Mouse (Mus musculus): Measurements from ENCODE around the gene Ikbke.
"Not testable (repeated sequence)": the region's sequence is repeated elsewhere in the genome, so short reads cannot be mapped to it uniquely, and the experiment has no call there.

Gene Ikbke

DNA sequence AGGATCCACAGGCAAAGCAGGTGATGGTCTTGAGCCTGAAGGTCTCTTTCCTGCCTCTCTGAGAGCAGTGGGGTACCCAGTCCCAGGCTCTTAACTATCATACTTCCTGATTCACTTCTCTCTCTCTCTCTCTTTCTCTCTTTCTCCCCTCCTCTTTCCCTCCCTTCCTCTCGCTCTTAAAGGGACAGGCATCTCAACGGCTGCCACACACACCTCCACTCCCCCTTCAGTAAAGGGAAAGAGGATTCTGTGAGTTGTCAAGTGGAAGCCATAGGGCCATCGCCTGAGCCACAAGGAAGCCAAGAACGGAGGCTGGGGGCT is at the start of gene Ikbke:
TSS of gene Ikbke (minus strand) at position 151 of the 321 bp plus-strand sequence.
- DNase-seq (ENCODE audit: low spot score in 2 of 2) = no peak

DNA sequence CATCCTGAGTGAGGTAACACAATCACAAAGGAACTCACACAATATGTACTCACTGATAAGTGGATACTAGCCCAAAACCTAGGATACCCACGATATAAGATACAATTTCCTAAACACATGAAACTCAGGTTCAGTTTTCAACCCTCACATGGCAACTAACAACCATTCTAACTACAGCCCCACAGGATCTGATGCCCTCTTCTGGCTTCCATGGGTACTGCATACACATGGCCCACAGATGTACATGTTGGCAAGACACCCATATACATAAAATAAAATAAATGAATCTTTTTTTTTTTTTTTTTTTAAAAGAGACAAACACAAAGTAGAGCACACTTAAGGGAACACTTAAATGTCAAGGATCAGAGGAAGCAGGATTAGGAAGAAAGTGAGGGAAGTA is 49.7 kb upstream of the Ikbke start:
- not testable (repeated sequence) for DNase-seq (ENCODE audit: low spot score in 2 of 2)

DNA sequence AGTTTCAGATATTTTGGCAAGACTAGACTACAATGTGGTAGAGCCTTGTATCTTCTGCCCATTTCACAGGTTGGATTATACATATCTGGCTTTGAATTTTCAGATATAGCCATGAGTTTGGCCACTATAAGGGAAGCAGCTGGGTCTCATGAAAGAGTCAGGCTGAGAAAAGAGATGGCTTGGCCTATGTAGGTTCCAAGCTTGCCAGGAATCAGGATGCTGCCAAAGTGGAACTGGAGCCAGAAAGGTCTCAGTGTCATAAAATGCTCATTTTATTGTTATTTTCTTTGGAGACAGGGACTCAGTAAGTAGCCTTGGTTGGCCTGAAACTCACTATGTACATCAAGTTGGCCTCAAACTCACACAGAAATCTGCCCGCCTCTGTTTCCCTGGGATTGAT is 47.8 kb upstream of the Ikbke start:
- no peak for DNase-seq (ENCODE audit: low spot score in 2 of 2)

DNA sequence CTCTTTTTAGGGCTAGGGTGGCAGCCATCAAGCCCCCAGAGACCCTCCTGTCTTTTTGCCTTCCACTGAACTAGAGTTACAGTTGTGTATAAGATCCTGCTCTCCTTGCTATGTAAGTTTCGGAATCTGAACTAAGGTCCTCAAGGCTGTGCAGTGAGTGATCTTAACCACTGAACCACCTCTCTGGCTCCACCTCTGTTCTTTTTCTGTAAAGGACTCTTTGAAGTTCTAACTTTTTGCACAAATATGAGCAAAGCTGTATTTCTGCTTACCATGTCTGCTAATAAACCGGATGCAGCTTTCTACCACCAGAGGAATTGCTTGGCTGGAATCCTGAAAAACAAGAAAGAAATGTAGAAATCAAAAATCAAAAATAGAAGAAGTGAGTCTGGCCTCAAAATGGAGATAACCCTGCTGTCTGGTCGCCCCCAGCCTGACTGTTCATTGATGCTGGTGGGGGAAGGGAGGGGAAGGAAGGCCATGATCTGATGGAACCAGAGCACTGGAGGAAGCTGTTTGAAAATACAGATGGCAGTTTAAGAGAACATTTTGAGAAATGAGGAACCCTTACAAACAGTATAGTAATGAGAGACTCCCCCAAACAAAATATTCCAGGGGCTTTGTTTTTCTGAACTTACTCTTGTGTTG is 45.5 kb upstream of the Ikbke start:
- DNase-seq (ENCODE audit: low spot score in 2 of 2) = no peak

DNA sequence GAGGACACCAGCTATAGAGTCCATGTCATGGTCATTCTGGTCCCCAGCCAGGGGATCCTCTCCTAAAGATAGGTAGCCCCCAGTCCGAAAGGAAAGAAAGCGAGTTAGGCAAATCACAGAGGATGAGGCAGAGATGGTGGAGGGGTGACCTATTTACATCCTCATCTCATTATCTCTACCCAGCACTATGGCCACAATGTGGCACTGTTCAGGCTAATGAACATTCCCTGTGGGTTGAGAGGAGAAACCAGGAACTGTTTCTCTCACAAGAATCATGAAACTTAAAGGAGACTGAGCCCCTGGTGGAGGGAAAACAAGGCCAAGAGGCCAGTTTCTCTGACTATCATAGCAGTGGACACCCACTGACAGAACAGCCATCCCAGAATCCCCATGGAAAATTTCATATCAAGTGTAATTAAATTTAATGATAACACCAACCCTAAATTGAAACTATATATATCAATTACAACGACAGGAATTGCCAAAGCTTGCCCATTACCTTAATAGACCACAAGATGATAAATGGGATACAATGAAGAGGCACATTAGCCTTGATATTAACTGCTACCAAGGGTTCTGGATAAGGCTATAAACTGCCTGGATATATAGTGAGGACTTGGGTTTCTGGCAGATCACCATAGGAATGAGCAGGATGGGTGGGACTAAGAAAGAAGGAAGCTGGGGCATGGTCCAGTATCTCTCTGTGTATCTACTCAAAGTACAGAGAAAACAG is 40.4 kb upstream of the Ikbke start:
- no peak for DNase-seq (ENCODE audit: low spot score in 2 of 2)

DNA sequence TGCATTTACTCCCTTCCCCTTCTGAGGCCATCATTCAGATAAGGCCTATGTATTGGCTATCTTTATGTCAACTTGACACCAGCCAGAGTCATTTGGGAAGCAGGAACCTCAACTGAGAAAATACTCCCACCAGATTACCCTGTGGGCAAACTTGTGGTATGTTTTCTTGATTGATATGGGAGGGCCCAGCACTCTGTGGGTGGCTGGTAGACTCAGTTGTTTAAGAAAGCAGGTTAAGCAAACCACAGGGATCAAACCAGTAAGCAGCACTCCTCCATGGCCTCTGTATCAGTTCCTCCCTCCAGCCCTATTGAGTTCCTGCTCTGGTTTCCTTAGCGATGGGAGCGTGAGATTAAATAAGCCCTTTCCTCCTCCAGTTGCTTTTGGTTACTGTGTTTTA is 39.0 kb upstream of the Ikbke start:
- no peak for DNase-seq (ENCODE audit: low spot score in 2 of 2)

DNA sequence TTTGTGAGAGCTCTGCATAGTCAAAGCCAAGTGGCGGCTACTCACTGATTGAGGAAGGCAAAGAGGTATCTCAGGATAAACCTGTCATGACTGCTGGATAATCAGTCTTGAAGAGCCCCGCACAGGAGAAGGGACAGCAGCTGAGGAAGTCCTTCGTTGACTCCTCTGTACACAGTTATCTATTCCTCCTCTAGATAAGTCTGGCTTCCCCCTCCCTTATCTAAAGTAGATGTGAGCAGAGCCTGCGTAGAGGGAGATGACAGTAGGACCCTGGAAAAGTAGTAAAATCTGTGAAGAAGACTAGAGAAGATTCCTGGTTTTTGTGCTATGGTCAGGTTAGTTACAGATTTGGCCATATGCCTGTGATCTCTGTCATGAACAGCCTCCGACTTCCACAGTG is 38.2 kb upstream of the Ikbke start:
- DNase-seq (ENCODE audit: low spot score in 2 of 2) = no peak

DNA sequence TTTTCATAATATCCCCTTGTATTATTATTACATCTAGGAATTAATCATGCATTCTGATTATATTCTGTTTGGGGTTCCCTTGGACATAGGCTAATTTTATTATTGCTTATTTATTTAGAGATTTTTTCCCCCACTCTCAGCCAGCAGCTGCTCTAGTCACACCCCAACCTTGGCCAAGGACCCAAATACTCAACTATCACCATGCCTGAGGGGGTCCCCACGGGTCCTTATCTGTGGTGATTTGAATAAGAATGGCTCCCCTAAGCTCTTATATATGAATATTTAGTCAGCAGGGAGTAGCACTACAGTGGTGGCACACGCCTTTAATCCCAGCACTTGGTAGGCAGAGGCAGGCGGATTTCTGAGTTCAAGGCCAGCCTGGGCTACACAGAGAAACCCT is 31.9 kb upstream of the Ikbke start:
- no peak for DNase-seq (ENCODE audit: low spot score in 2 of 2)

DNA sequence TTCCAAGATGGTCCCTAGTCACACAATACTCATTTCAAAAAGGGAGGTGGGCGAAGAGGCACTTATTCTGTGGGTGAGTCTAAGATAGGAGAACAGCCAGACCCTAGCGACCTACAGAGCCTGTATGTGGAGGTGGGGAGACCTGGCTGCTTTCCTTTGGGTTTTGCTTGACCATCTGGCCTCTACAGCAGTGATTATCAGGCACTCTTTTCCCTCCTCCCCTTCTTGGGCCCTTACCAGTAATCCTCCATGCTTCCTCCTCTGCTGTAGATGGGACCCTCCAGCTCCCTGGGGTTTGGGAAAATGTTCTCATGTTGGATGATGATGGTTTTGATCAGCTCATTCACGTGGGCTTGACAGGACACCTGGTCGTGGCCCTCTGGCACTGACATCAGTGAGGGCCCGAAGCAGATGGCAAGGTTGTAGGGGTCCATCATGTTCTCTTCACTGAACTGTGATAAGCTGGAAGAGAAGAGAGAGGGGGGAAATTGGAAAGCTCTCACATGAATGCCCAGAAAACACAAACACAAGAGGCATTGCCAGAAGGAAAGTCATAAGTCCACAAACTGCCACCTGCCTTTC is 30.9 kb upstream of the Ikbke start:
- DNase-seq (ENCODE audit: low spot score in 2 of 2) = no peak

DNA sequence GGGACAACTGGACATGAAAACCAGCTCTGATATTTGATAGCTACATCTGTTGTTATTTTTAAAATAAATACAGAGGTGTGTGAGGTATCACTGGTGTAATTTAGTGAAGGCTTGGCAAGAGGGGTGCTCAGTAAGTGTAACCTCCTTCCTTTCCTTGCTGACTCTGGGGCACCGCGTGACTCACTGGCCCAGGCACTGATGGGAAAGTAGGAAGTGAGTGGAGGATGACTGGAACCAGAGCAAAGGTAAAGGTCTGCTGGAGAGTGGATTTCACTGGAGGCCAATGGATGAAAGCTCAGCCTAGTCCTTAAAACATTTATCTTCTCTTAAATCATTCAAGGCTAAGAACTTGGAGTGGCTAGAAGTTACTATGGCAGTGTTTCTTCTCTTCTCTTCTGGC is 21.3 kb upstream of the Ikbke start:
- no peak for DNase-seq (ENCODE audit: low spot score in 2 of 2)

DNA sequence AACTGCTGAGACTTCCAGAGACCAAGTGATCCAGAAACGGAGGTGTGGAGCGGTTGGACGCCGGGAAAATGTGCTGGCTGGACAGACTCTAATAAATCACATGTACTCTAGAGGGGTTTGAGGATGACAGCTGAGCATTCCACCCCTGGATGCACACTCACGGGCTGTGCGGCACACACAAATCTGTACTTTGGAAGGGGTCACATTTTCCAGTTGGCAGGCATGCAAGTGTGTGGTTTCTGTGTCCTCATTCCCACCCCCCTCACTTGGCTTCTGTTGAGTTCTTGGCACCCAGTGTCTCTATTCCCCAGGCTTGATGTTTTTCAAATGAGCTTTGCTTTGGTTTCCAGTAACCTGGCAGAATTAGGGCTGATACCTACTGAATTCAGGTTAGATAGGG is 20.4 kb upstream of the Ikbke start:
- DNase-seq (ENCODE audit: low spot score in 2 of 2) = no peak

DNA sequence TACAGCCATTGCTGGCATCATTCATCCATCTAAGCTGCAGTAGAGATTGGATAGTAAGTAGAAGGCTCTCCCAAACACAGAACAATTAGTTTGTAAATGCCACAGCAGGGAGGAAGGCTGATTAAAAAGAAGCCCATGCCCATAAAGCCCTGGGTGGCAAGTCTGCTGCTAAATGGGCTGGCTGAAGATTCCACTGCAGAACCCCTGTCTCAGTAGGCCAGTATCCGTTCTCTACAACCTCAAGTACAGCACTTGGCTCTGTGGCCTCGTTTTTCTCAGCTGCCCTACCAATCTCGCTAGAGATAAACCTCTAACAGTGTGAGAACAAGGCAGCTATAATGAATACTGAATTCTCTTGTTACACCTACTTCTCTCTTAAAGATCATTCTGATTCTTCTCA is 19.8 kb upstream of the Ikbke start:
- DNase-seq (ENCODE audit: low spot score in 2 of 2) = no peak

DNA sequence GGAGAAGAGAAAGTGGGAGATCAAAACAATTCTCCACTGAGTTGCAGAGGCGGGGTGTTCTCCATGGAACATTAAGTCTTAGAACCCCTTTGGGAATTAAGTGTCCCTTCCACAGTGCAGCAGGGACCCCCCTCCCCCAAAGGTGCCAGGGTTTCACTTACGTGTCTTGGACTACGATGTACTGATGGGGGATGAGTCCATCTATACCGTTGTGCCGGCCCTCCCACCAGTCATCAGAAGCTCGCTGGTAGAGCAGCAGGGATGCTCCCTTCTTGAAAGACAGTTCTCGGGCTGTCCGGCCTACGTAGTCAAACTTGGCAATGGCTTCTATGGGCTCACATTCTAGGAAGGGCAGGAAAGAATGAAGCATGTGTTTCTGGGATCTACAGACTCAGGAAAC is 18.8 kb upstream of the Ikbke start:
- DNase-seq (ENCODE audit: low spot score in 2 of 2) = no peak

DNA sequence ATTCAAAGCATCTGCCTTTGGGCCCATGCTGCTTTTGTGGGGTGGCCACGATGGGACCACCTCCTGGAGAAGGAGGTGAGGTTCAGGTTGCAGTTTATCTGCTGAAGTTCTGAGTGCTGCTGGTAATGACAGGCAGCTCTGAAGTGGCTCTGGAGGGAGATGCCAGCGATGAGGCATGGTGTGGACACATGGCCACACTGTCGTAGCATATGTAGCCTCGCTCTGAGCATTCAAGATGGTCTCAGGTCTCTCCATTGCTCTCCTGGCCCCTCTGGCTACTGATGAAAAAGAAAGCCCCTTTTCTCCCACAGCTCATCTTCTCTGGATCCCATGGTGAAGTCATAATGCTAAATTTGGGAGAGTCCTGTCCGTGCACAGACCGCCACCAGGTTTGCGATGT is 17.3 kb upstream of the Ikbke start:
- DNase-seq (ENCODE audit: low spot score in 2 of 2) = no peak

DNA sequence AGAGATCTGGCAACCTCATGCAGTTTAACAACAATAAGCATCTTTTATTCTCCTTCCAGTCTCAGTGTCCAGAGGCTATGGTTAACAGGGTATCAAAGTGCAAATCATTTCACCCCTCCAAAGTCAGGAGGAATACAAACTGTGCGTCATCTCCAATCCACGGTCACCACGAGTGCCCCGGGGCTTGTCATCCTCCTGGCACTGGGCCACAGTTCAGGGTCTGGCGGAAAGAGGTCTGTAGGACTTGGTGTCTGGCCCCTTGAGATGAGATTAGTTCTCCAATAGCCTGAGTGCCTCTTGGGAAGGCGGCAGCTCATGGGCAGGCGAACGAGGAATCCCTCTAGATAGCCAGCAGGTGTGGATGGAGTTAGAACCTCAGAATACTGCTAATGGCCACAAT is 15.8 kb upstream of the Ikbke start:
- DNase-seq (ENCODE audit: low spot score in 2 of 2) = no peak

DNA sequence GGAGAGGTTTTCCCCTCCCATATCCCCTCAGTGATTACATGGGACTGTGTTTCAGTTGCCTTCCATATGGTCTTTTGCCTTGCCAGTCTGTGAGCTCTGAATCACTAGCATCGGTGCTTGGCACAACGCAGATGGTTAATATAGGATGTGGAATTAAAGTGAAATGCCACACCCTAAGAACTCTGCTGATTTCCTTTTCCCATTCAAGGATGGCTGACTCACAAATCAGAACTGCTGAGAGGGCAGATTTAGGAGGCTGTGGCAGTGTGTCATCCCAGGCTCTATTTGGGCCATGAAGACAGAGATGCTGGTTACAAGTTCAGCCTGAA is 14.5 kb upstream of the Ikbke start:
- DNase-seq (ENCODE audit: low spot score in 2 of 2) = no peak

DNA sequence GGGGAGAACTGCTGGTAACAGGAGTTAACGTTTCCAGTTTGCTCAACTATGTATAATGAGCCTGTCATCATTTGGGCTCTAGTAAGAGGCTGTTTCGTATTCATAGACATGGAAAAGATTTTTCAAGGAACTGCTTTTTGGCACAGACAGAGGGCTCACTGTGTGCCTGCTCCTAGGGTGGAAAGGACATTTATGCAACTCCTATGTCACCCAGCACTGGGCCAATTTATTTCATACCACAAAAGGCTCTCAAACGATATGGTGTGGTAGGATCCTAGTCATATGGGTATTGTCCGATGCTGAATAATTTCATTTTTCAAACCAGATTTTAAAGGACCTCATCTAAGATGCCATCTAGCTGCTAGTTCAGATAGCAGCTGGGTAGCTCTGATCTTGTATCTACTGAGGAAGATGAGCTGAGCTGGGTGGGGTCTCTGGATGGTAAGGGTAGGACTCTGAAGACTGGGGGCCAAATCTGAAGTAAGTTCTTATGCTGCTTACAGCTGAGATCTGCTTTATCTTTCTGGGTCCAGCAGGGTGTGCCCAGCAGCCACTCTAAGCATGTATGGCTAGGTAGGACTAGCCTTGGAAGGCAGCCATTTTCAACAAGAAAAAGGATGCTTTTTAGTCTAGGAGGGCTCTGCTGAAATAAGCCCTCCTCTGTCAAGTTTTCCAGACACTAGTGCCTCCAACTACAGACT is 14.0 kb upstream of the Ikbke start:
- DNase-seq (ENCODE audit: low spot score in 2 of 2) = no peak

DNA sequence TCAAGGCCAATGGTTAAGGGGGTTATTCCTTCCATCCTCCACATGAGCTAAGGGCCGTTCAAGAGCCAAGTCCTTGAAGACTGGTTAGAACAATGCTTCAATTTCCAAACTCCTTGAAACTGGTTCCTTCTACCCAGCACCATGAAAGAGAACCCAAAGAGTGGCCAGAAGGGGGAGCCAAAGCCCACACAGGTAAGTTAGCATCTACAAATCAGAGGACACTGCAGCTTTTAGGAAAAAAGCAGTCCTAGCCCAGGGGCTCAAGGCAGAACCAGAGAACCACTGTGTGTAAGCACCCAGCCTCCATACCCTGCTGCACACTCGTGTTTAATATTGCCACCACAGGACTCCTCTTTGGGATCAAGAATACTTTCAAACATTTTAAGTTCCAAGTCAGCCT is 11.2 kb upstream of the Ikbke start:
- DNase-seq (ENCODE audit: low spot score in 2 of 2) = peak in 1 of 2 experiments; percentile 64

DNA sequence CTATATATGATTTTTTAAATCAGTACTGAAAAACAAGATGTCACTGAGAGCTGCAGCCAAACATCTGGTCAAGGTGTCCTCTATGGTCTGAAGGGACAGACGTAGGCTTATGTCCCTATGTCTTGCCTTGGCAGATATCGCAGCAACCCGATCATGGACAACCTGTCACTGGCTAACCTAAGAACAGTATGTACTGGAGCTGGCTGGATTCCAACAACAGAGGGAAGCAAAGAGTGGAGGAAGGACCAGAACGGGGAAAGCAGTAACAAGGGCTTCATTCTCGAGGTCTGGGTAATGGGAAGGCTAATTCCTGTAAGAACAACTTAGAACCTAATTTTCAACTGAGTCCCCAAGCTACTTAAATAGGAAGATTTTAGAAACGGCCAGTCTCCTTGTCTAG is 9.5 kb upstream of the Ikbke start:
- no peak for DNase-seq (ENCODE audit: low spot score in 2 of 2)

DNA sequence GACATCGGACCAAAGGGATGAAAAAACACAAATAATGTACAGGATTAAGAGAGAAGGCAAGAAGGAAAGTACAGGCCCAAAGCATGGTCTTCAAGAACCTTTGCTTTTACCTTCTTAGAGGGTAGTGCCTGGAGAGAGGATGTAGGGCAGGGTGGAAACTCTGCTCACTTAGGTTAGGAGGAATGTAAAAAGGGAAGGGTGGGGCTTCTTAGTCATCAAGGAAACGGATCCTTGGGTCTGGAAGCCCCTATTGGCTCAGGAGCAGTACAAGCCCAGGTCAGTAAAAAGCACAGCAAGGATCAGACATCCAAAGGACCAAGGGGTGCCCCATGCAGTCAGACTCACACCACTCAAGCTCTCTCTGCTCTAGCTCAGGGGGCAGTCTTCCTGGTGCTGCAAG is 7.9 kb upstream of the Ikbke start:
- DNase-seq (ENCODE audit: low spot score in 2 of 2) = no peak

DNA sequence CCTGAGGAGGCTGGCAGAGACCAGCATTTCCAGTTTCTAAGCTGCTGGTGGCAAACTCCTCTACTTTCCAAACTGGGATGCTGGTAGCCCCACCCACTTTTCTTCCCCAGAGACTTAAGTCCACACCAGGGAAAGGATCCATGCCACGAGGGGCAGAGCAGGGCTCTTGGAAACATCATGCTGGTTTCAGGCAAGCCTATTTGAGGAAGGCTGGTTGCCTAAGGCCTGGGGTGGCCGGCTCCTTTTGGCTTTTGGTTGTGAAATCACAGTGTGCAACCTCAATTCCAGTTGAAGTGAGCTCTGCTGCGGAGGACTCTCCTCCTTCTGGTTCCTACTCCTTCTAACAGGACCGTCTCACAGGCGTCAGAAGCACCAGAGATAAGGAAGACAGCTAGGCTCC is 7.4 kb upstream of the Ikbke start:
- peak in 1 of 2 experiments; percentile 42 for DNase-seq (ENCODE audit: low spot score in 2 of 2)

DNA sequence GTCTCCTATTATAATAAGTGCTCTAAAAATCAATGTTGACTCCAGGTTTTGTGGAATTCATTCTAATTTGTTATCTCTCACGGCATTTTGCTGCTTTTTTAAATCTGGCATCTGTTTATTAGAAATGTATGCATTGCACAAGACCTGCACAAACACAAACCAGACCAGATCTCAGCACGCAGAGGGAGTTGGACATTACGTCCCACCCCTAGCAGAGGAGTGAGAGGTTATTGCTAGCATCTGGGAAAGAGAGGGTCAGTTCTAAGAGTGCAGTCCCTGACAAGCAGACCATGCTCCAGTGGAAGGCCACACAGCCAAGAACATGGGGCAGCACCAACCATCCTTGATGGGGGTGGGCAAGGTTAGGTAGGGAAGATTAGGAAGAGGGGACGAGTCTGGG is 5.2 kb upstream of the Ikbke start:
- DNase-seq (ENCODE audit: low spot score in 2 of 2) = no peak

DNA sequence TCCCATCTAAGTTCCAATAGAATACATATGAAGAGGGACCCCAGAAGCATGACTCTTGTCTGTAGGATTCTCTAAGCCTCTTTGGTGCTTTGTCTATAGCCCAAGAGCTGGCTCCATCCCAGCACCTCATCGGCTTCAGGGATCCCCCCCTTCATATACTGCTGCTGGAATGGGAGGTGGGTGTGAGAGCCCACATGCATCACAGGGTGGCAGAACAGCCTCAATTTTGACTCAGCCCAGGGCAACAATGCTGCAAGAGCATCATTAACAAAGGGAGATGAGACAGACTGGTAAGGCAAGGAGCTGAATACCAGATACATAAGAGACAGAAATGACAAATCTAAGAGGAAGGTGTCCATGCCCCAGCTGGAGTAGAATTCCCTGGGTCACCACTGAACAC is 4.8 kb upstream of the Ikbke start:
- DNase-seq (ENCODE audit: low spot score in 2 of 2) = no peak

Data from urinary bladder, postnatal 36 days (tissue).